Mouse (Mus musculus) kidney, postnatal 25 days (tissue): Measurements from ENCODE around the gene Islr.

Experiments
- DNase-seq, 2 experiments: peaks; one replicate each; pipeline ENCODE4 v3.0.0; 2021; ENCODE audit warnings: mixed read lengths in 2 of 2

Islr gene

GRCm38 (mm10) chr9:58220218-58220903 is 16.3 kb upstream of the Islr start:
- peak; percentile 71 for DNase-seq

GRCm38 (mm10) chr9:58218539-58218938 is 14.4 kb upstream of the Islr start:
- DNase-seq: no peak

GRCm38 (mm10) chr9:58216402-58216801 is 12.3 kb upstream of the Islr start:
- DNase-seq: peak; percentile 75 to 82

- peak; percentile 57 to 62 for DNase-seq
These were observed 10.5 kb upstream of the Islr start for GRCm38 (mm10) chr9:58214519-58215180.

- peak; percentile 43 to 70 for DNase-seq
These were observed 9.8 kb upstream of the Islr start for GRCm38 (mm10) chr9:58213865-58214264.

DNA sequence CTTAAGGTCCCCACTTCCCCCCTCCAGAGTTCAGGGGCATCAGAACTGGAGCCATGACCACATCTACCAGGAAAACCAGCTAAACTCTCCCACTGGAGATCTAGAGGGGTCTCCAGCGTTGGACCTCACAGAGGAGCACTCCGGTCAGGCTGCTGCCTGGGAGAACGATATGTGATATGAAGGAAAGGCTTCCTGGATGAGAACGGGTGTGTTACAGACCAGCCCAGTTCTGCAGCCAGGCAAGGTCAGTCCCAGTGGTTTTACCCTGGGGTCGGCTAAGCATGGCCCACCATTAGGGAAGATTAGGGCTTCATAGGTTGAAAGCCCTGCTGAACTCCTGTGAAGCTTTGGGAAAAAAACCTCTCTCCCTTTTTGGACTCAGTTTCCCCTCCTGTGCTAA is 9.3 kb upstream of the Islr start:
- DNase-seq: peak in 1 of 2 experiments; percentile 24

DNA sequence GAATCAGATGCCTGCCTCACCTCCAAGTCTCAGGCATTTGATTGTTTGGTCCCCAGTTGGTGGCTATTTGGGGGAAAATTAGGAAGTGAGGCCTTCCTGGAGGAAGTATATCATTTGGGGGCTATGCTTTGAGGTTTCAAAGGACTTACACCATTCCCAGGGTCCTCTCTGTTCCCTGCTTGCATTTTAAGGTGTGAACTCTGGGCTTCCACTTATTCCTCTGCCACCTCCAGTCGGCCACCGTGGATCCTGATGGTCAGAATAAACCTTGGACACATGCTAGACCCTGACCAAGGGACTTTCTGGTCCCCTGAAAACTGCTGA is 6.2 kb upstream of the Islr start:
- DNase-seq: no peak

- DNase-seq: no peak
These were observed 5.6 kb upstream of the Islr start for GRCm38 (mm10) chr9:58209462-58210303.

- DNase-seq: no peak
These were observed 1.9 kb upstream of the Islr start for GRCm38 (mm10) chr9:58206013-58206412.

- DNase-seq: peak; percentile 92 to 97
These were observed 418 bp upstream of the Islr start for GRCm38 (mm10) chr9:58204448-58205000.

DNA sequence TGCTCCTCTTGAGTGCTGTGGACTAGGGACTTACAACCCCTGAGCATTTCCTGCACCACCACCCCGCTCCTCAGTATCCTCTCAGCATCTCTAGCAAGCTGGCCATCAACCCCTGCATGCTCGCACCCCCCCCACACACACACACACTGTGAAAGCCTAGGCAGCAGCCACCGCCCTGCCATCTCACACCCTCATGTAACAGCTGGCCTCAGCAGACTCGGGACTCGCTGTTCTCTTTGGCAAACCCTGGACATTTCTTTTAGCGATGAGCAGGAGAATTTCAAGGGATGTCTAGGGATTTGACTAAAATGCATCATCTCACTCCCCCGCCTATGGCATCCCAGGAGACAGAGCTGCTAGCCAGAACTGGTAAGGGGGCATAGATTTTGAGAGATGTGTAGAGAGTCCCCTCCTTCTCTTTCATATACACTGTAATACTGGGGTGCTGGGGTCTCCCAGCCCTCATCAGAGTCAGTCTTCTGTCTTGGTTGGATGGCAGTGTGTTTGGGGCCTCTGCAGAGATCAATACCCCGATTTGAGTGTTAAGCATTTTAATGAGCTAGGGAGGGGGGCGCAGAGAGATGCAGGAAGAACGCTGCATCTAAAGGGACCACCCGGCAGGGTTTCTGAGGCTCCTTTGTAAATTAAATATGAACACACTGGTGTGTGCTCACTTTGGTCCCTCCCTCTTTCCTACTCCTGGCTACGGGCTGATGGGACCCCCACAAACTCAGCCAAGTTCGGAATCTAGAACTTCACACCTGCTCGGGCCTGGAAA is 1.2 kb downstream of the Islr start:
- no peak for DNase-seq

- DNase-seq: no peak
These were observed 2.1 kb downstream of the Islr start for GRCm38 (mm10) chr9:58201861-58202549.

- no peak for DNase-seq
These were observed 2.8 kb downstream of the Islr start for GRCm38 (mm10) chr9:58201091-58201842.

DNA sequence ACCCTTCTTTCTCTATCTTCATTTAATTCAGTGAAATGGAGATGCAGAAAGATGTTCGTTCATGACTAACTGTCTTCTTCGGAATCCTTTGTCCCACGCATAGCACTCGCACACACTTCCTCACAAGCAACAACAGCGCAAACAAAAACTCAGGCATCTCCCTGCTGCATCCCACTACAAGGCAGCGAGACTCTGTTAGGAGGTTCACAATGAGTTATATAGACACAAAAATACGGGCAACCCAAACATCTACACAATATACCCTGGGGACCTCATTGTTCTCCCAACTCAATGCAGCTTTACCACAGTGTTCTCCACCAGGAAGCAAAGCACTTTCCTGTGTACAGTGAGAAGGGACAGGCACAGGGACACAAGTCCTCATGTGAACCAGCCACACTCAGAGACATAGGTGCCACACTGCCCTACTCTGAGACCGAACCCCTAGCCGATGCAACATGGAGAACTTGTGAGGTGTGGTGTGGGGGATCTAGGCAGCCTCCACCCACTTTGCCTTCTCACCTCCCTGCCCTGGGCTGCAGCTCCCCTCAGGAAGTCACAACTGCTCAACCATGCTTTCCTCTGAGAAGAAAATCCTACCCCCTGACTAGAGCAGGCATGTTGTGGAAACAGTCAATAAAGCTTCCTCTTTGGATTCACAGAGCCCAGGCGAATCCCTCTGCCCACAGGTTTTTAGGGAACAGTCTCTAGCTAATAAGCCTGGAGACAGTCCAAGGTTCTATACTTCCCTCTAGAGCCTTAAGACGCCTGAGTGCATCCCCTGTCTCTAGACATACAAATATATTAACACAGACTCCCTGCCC is 3.6 kb downstream of the Islr start:
- DNase-seq: no peak

DNA sequence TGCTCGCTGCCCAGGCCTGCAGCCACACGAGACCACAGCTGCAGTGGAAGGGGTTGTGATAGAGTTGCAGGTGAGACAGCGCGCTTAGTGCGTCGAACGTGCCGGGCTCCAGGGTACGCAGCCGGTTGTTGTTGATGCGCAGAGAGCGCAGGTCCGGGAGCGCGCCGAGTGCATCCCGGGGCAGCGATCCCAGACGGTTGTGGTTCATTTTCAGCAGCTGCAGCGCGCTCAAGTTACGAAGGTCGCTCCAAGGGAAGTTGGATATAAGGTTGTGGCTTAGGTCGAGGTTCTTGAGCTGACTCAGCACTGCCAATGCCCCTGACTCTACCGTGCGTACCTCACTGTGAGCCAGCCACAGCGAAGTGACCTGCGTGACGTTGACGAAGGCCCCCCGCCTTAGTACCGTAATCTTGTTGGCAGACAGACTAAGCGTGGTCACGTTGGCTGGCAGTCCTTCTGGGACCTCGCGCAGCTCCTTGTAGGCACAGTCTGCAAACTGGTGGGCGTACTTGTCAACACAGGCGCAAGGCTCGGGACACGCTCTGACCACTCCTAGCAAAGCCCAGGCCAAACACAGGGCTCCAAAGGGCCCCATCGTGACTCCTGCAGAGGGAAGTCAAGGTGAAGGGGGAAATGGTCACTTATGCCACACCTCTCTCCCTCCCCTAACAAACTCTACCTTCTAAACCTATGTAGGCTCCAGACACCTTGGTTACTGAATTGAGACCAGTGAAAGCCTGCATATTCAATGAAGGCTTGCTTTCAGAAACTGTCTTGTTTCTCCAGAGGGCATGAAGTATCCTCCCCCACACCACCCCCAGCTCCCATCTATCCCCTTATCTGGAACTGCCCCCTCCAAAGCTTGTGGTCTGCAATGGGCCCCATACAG is 4.5 kb downstream of the Islr start:
- DNase-seq: no peak

DNA sequence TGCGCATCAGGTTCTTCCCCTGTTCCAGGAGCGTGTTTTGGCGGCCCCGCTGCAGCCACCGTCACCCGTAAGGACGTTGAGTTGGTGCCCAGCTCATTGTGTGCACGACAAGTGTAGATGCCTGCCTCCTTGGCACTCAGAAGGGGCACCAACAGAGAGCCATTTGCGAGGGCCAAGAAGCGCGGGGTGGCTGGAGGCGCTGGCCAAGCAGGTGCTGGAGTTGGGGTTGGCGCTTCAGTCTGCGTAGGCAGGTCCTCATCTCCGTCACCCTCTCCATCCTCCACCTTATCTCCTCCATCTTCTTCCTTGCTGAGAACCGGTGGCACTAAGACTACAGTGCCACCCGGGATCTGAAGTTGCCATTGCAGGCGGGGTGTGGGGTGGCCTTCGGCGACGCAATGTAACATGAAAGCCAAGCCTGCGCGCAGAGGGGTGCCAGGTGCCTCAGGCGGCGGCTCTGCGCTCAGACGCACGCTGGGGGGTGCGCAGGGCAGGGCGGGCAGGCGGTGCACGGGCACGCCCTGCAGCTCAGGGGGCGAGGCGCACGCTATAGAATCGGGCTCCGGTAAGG is 5.2 kb downstream of the Islr start:
- DNase-seq: no peak

DNA sequence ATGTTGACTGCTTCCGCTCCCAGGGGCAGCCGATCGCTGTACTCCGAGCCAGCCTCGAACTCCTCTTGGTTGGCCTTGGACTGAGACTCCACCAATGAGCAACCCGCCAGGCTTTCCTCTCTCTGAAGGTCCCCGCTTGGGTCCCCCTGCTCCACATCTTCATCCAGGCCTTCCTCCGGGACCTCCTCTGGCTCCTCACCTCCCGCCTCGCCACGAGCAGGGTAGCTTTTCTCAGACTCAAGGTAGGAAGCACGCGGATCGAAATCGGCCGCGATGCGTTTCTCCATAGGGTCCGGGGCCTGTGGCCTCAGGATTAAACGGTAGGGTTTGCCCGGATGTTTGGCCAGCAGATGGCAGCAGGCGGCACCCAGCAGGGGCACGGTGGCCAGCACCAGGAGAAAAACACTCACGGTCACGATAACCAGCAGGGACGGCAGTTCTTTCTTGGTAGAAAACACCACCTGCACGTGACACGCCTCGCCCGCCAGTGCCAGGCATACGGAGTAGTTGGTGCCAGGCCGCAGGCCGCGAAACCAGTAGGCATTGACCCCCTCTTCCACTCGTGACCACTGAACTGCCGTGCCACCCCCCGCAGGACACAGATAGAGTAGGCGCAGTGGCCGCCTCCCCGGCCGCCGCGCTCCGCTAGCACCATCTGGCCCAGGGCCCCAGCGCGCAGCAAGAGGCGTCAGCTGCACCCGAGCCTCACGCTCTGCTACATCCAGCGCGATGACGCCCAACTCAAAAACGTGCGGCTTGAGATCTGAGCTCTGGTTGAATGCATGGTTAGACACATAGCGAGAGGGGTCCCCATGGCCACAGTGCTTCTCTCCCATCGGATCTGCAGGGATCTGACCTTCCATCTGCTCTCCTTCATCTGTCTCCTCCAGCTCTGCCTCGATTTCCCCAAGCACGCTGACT is 6.1 kb downstream of the Islr start:
- peak; percentile 72 to 73 for DNase-seq
